Mouse (Mus musculus) forebrain, embryonic 10.5 days (tissue): ENCODE data around the gene Cacna2d2. TPM values are rescaled to one million over a fixed set of nuclear protein-coding genes. Genes with fewer than 3 reads are reported as not detected.

ENCODE experiments used
- DNase-seq: peaks from one replicate; pipeline ENCODE4 v3.0.0-alpha.2; 2017; ENCODE audit warnings: low spot score; ENCODE audit errors: extremely low spot score
- H3K27ac ChIP-seq: fragments of 300-500 bp; sonication (generic); 2 replicates; pipeline ENCODE4 v1.5.1; 2016; ENCODE audit warnings: mild to moderate bottlenecking
- H3K27me3 ChIP-seq: fragments of 300-500 bp; sonication (generic); 2 replicates; pipeline ENCODE4 v1.6.1; 2016; ENCODE audit warnings: mild to moderate bottlenecking; ENCODE audit not compliant: poor library complexity, severe bottlenecking
- H3K36me3 ChIP-seq: fragments of 300-500 bp; sonication (generic); replicated peaks from 2 replicates; pipeline ENCODE4 v1.6.1; 2016; ENCODE audit warnings: mild to moderate bottlenecking, moderate library complexity
- H3K4me1 ChIP-seq: fragments of 300-500 bp; sonication (generic); 2 replicates; pipeline ENCODE4 v1.6.1; 2016
- H3K4me3 ChIP-seq: fragments of 300-500 bp; sonication (generic); 2 replicates; pipeline ENCODE4 v1.5.1; 2016; ENCODE audit warnings: mild to moderate bottlenecking, moderate library complexity
- H3K9me3 ChIP-seq: fragments of 300-500 bp; sonication (generic); 2 replicates; pipeline ENCODE4 v1.6.1; 2016; ENCODE audit warnings: mild to moderate bottlenecking, moderate library complexity
- WGBS: fragments of 180-500 bp; shearing (Covaris S2); methylation state at CpG from one replicate; pipeline ENCODE4 v1.1.7; 2016; 5-methylcytosine and 5-hydroxymethylcytosine counted together
- polyA plus RNA-seq: library from polyadenylated mRNA; unstranded; fragments of >200 nt; fragmentation: Nextera tagmentation; extraction: Ambion mirVana; gene quantifications from 2 replicates; pipeline ENCODE4 v1.2.1, GENCODE M21; 2016

Cacna2d2 gene
- polyA plus RNA-seq, result 1.0 and 1.2 TPM in 2 replicates

DNA sequence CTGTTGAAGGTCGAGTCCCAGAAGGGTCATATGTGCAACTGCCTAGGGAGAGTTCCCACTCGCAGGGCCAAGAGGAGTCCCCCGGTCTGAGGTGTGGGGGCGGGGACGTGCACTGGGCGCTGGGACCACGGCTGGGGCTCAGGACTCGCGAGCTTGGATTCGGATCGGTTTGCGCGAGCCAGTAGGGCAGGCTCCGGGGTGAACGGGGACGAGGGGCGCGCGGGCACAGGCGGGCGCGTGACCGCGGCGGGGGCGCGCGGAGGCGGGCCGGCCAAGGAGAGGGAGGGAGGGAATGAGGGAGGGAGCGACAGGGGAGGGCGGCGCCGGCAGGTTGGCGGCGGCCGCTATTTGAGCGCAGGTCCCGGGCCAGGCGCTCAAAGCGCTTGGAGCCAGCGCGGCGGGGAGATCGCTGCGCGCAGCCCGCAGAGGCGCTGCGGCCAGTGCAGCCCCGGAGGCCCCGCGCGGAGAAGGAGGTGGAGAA, at the start of gene Cacna2d2:
Gene Cacna2d2 (plus strand): TSS at position 122 of the 481 bp plus-strand sequence.
- peaks cover 87% of the 10 kb centered on the region for H3K27me3 ChIP-seq
- no peaks in the 10 kb centered on the region for H3K9me3 ChIP-seq
- peak; percentile 84 for DNase-seq
- no peaks in the 10 kb centered on the region for H3K36me3 ChIP-seq
- H3K27ac ChIP-seq, result peak within 1 kb of the TSS; percentile 89
- WGBS, result under 1% methylated on average over 38 of the region's 54 CpGs
- H3K4me3 ChIP-seq, result peak within 1 kb of the TSS; percentile 87
- H3K4me1 ChIP-seq, result peaks cover 39% of the 10 kb centered on the region

DNA sequence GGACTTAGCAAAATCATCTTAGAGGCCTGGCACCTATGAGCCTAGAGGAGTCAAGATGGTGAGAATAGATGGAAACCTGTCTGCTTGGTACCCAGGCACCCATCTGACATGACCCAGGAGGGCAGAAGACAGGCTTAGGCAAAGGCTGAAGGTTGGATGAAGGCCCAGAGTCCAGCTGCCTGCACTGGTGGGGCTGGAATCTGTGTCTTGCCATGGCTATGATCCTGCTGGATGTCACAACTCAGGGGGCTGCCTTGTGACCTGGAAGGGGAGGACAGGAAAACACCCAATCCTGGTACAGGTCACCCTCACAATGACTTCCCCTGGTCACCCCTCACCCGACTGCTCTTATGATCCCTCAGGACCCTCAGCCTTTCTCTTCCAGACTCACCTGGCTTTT, 44.6 kb upstream of the Cacna2d2 start:
- Histone ChIP-seq H3K27ac (no peak overlapping the region), H3K9me3 (no peaks in the 10 kb centered on the region), H3K4me3 (no peak overlapping the region), H3K27me3 (peaks cover 28% of the 10 kb centered on the region), H3K4me1 (peaks cover 7% of the 10 kb centered on the region), H3K36me3 (no peaks in the 10 kb centered on the region)
- no peak for DNase-seq
- WGBS, result 76% methylated on average over 1 of the region's 1 CpGs

DNA sequence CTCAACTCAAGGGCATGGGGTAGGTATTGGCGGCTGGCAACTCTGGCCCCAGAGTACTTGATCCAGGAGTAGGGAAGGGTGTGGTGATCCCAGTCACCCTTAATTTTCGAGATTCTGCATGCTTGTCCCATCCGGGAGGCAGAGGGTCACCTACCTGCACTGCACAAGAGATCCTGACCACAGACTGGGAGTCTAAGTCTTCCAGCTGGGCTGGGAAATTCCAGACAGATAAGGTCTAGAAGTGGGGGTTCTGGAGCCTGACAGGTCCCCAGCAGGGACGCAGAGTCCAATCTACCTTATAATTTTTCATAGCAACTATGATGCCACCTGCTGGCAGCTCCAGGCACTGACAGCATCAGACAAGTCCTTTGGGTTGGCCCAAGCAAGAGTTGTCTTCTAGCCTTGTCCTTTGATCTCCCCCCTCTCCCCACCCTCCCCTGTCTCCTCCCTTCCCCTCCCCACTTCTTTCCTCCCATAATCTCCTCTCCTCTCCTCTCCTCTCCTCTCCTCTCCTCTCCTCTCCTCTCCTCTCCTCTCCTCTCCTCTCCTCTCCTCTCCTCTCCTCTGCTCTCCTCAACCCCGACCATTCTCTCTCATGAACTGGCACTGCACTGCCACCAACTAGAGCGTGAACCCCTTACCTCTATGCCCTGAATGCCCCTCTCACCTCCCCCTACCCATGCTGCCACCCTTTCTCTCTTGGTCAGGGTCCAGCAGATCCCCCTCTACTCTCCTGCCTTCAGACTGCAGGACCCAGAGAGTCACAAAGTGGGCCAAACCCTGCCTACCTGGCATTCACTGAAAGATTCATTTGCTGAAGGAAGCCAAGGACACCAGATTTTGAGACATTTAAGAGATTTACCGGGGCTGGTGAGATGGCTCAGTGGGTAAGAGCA, 43.3 kb upstream of the Cacna2d2 start:
- 62% methylated on average over 6 of the region's 7 CpGs for WGBS

DNA sequence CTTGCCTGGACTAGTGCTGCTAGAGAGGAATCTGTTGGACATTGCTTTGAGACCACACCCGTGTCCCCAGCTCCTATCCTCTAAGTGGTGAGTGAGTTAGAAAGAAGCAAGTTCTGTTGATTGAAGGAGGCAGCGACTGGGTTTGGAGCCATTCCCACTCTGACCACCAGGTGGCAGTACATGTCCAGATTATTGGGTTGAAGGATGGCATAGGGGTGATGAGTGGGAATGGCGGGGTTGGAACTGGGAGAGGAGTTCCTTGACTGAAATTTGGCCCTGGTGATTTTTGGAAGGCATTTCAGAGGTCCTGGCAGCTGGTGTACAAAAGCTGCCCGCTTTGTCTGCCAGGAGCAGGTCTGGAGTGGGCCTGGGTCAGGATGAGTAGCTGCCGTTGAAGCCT, 41.8 kb upstream of the Cacna2d2 start:
- Histone ChIP-seq H3K27ac (no peak overlapping the region), H3K36me3 (no peaks in the 10 kb centered on the region), H3K4me3 (no peak overlapping the region), H3K9me3 (no peaks in the 10 kb centered on the region), H3K27me3 (peaks cover 28% of the 10 kb centered on the region), H3K4me1 (peaks cover 20% of the 10 kb centered on the region)
- DNase-seq, result peak; percentile 86
- WGBS, result 20% methylated on average over 5 of the region's 5 CpGs

More for the DNA sequence above, 43.3 kb upstream of the Cacna2d2 start:
- no peak overlapping the region for H3K4me3 ChIP-seq
- DNase-seq, result peak; percentile 50
- H3K27me3 ChIP-seq, result peaks cover 28% of the 10 kb centered on the region
- no peak overlapping the region for H3K27ac ChIP-seq
- peaks cover 14% of the 10 kb centered on the region for H3K4me1 ChIP-seq
- no peaks in the 10 kb centered on the region for H3K9me3 ChIP-seq
- no peaks in the 10 kb centered on the region for H3K36me3 ChIP-seq

DNA sequence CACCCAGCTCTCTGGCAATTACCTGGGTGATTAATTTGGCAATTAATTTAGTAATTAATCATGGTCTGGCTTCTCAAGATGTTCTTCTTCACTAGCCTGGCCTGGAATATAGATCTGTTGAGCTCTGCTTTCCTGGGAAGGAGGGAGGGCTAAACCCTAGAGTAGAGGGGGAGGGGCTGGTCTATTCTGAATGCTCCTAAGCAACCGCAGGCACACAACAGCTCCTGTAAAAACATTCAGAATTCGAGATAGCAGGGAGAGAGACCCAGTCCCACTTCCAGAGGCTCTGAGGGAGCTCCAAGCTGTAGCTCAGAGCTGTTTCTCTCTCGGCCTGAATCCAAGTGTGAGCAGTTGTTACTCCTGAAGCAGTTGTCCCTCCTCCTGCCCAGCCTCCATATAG, 38.4 kb upstream of the Cacna2d2 start:
- 28% methylated on average over 3 of the region's 3 CpGs for WGBS
- H3K27me3 ChIP-seq, result peaks cover 15% of the 10 kb centered on the region
- peaks cover 20% of the 10 kb centered on the region for H3K4me1 ChIP-seq
- no peaks in the 10 kb centered on the region for H3K9me3 ChIP-seq
- no peak overlapping the region for H3K4me3 ChIP-seq
- peak overlapping the region; percentile 2; the same call in 1 of the 2 replicates for H3K27ac ChIP-seq
- no peaks in the 10 kb centered on the region for H3K36me3 ChIP-seq
- no peak for DNase-seq

DNA sequence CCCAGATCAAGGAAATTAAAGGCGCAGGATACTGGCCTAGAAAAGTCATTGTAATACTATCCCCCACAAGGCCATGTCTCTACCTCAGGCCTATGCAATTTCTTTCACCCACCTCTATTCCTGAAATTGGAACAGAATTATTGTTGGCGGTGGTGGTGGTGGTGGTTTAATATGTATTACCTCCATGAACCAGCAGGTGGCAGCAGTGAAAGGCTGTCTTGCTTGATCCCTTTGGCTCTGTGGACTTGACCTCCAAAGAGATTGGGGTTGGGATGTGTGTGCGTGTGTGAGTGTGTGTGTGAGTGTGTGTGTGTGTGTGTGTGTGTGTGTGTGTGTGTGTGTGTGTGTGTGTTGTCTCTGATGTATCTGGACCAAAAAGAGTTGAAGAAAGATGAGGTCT, 32.8 kb upstream of the Cacna2d2 start:
- H3K4me1 ChIP-seq, result peaks cover 24% of the 10 kb centered on the region
- no peaks in the 10 kb centered on the region for H3K9me3 ChIP-seq
- H3K27me3 ChIP-seq, result peaks cover 46% of the 10 kb centered on the region
- no peaks in the 10 kb centered on the region for H3K36me3 ChIP-seq
- 5% methylated on average over 3 of the region's 3 CpGs for WGBS
- no peak overlapping the region for H3K4me3 ChIP-seq
- no peak overlapping the region for H3K27ac ChIP-seq
- peak; percentile 63 for DNase-seq

DNA sequence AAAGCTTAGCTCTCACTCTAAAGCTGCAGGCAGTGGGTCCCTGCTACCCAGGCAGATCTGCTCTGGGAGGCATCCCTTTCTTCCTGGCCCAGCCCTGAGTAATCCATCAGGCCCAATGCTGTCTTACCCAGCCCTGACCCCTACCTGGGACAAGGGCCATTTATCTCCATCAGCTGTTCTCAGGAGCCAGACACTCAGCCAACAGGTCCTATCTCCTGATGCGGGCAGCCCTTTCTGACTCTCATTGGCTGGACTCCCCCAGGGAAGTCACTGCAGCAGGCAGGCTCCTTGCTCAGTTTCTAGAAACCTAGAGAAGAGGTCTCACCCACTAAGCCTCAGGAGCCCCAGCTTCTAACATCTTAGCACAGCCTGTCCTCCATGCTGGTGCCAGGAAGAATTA, 31.1 kb upstream of the Cacna2d2 start:
- Histone ChIP-seq H3K27me3 (peaks cover 55% of the 10 kb centered on the region), H3K9me3 (no peaks in the 10 kb centered on the region), H3K27ac (no peak overlapping the region), H3K4me1 (peaks cover 17% of the 10 kb centered on the region), H3K36me3 (no peaks in the 10 kb centered on the region), H3K4me3 (no peak overlapping the region)
- no peak for DNase-seq
- WGBS, result 88% methylated on average over 1 of the region's 1 CpGs

DNA sequence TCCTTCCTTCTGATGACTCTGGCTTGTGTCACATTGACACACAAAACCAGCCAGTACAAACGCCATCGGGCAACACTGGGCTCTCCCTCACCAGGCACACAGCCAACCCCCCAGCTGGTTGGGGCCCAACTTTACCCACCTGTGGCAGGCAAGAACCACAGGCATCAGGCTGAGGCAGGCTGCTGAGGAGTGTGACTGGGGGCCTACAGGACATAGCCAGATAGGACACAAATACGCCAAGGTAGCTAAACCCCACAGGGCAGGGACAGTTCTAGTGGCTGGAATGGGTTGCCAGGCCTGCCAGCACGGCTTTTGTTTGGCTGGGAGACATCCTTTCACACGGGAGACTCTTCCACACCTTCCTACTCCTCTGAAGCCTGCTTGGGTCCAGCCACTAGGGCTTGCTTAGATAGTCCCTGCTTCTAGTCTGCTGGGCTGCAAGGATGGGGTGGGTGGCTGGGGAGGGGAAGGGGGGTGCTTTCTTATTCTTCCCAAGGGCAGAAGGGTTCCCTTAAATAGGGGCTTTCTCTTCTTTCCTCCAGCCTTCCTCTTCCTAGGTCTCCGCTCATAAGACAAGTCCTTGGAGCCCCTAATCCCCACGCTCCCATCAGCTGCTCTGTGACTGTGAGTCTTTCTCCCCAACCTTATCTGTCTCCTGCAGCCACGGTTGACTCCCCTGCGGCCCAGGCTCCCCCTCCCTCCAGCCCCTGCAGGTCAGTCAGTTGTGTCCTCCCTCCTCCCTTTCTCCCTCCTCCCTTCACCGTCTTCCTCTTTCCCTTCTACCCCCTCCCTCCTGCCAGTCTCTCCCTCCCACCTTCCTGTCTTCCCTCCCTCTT, 29.9 kb upstream of the Cacna2d2 start:
- no peaks in the 10 kb centered on the region for H3K36me3 ChIP-seq
- H3K4me1 ChIP-seq, result peaks cover 19% of the 10 kb centered on the region
- 43% methylated on average over 10 of the region's 10 CpGs for WGBS
- DNase-seq, result no peak
- H3K27ac ChIP-seq, result peak overlapping the region; percentile 67
- H3K4me3 ChIP-seq, result no peak overlapping the region
- no peaks in the 10 kb centered on the region for H3K9me3 ChIP-seq
- H3K27me3 ChIP-seq, result peaks cover 66% of the 10 kb centered on the region

DNA sequence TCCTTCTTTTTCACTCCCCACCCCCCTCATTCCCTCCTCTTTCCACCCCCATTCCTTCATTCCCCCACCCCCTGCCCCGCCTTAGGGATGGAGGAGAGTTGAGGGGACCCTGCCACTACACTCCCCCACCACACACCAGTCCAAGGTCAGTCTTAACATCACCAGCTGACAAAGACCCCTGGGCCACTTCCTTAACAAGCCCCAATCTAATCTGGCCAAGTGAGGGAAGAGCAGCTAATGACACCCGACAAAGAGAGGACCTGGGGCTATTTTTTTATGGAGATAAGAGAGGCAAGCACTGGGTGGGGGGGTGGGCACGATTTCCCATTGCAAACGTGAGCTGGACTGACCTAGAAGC, 29.3 kb upstream of the Cacna2d2 start:
- Histone ChIP-seq H3K4me1 (peaks cover 25% of the 10 kb centered on the region), H3K27me3 (peaks cover 72% of the 10 kb centered on the region), H3K27ac (peak overlapping the region; percentile 67; the same call in 1 of the 2 replicates), H3K4me3 (no peak overlapping the region), H3K36me3 (no peaks in the 10 kb centered on the region), H3K9me3 (no peaks in the 10 kb centered on the region)
- no peak for DNase-seq
- 13% methylated on average over 4 of the region's 4 CpGs for WGBS

DNA sequence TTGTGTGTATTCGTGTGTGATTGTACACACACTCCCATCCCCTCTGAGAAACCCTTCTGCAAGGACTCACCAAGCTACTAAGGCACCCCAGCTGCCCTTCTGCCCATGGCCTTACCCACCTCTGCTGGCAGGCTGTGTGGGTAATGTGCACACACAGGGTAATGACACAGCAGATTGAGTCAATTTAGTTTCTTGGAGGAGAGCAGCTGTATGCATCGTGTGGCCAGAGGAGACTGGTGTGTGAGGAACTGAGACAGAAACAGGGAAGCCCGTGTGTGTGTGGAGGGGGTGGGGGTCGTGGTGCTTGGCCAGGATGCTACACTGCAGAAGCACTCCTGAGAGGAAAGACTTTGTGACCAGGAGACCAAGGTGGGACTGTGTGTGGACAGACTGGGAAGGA, 27.0 kb upstream of the Cacna2d2 start:
- Histone ChIP-seq H3K27me3 (peaks cover 88% of the 10 kb centered on the region), H3K27ac (no peak overlapping the region), H3K4me1 (peaks cover 34% of the 10 kb centered on the region), H3K36me3 (no peaks in the 10 kb centered on the region), H3K4me3 (no peak overlapping the region), H3K9me3 (no peaks in the 10 kb centered on the region)
- WGBS, result 77% methylated on average over 4 of the region's 4 CpGs
- no peak for DNase-seq

DNA sequence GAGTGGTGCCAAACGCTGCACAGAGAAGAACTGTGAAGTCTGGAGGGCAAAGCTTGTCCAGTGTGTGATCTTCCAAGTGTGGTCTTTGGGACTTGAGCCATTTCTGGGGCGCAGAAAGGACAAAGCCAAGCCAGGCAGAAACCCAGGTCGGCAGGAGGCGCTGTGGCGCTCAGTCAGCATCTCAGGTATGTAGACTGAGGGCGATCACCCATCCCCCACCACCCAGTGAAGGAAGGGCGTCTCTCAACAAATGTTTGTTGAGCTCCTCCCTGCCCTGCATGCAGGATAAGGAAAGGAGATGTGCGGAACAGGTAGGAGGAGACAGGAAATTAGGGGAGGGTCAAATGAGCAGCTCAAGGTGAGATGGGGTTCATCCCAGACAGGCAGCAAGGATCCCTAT, 24.8 kb upstream of the Cacna2d2 start:
- Histone ChIP-seq H3K4me1 (peaks cover 45% of the 10 kb centered on the region), H3K36me3 (no peaks in the 10 kb centered on the region), H3K27ac (no peak overlapping the region), H3K9me3 (no peaks in the 10 kb centered on the region), H3K4me3 (no peak overlapping the region), H3K27me3 (peaks cover 89% of the 10 kb centered on the region)
- peak; percentile 42 for DNase-seq
- WGBS, result 5% methylated on average over 8 of the region's 8 CpGs

DNA sequence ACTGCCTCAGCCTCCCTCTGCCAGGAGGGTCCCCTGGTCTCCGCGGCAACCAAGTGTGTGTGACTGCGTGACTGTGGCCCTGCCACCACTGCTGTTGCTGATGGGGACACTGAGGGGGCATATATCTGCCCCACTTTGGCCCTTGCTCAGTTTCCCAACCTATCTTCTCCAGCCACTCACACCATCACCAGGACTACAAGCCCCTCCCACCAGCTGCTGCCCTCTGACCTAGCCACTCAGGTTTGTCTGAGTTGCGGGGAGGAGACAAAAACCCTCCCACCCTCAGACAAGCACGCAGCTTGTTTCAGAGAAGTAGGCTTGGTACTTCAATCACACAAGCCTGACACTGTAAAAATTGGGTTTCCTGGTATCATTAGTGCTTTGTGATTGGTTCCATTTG, 24.0 kb upstream of the Cacna2d2 start:
- Histone ChIP-seq H3K27me3 (peaks cover 91% of the 10 kb centered on the region), H3K4me1 (peaks cover 36% of the 10 kb centered on the region), H3K36me3 (no peaks in the 10 kb centered on the region), H3K4me3 (no peak overlapping the region), H3K27ac (no peak overlapping the region), H3K9me3 (no peaks in the 10 kb centered on the region)
- WGBS, result 23% methylated on average over 5 of the region's 5 CpGs
- DNase-seq, result no peak
